Mouse (Mus musculus): ENCODE data around the gene Olfml1.

Gene Olfml1

DNA sequence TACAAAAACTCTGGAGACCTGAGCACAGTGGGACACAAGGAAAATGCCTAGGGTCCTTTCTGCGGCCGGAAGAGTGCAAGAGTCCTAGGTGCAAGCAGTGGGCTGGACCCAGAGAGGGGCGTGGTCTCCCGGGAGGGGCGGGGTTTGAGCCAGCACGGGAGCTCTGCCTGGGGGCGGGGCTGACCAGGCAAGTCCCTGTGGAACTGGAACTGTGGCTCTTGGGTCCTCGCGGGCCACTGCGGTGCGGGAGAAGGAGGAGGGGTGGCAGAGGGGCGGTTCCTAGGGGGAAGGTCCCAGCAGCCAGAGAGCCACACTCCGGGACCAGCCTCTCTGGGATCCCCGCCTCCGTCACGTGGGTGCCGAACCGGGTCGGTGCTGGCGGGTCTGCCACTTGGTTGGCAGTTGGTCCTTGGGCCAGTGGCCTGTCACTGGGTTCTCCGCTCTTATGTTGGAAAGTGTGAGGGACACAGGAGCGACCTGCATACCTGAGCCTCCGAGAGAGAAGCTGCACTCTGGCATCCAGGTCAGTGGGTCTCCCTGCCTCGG, 27.7 kb downstream of the Olfml1 start, which contains the start of gene Ppfibp2:
Ppfibp2 (plus strand) TSS at position 351 of the 546 bp plus-strand sequence.
- peak; percentile 85 for DNase-seq (ENCODE audit: low read depth, low spot score)

DNA sequence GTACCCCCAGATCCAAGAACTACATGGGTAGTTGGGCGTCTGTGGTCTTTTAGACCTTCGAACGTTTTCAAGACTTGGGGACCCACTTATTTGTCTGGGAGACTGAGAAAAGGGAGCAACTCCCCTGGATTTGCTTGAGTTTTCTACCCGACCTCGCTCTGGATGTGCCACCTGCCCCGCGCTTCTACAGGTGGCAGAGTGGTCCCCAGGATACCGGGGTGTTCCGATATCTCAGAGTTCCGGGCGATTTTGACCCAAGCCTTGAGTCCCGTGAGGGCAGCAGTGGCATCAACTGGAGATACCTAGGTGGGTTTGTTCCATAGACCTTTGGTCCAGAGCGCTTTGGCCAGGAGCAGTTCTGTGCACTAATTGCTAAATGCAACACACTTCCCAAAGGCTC, 28.2 kb downstream of the Olfml1 start:
- no peak for DNase-seq (ENCODE audit: low read depth, low spot score)

DNA sequence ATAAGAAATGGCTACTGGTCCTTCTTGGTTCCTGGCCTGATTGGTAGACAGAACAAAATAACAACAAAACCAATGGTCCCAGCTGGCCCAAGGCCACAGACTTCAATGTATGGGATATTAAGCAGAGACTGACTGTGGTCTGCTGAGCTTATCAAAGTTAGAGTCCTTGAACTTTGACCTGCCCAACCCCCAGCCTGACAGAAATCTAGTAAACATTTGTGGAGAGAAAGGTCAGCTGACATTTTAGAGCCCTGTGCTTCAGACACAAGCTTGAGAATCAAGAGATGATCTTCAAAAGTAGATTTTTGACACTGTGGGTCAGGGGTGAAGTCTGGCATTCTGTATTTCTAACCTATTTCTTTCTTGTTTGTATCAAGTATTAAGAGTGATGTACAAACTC, 29.5 kb downstream of the Olfml1 start:
- no peak for DNase-seq (ENCODE audit: low read depth, low spot score)

DNA sequence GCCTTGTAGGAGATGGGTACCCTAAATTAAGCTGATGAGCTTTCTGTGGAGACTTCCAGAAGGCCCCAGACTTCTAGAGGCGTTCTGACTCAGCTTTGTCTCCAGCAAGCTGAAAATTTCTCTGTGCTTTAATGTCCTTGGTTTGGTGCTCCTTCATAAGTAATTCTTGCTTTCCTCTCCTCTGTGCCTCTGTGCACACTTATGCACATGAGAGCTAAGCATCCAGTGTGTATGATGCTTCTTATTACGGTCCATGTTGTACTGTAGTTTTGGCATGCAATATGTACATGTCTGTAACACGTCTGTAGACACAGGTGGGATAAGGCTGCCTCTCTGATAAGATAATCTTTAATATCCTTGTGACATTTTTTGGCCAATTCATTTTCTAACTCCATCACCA, 30.7 kb downstream of the Olfml1 start:
- DNase-seq (ENCODE audit: low read depth, low spot score) = no peak

DNA sequence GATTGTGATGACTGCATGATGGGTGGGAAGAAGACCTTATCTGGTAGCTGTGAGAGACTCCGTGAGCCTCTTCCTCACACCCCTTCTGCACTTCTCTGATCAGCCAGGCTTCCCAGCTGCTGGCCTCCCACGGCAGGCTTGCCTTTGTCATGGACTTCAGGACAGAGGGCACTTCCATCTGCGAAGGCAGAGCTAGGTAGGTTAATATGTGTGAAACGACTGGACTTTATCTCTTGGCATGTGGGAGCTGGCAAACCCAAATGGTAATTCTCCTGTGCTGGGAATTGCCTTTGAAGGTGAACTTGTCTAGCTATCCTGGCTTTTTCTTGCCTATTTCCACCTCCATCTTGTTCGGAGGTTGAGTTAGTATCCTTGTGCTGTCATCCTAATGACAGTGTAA, 33.4 kb downstream of the Olfml1 start:
- no peak for DNase-seq (ENCODE audit: low read depth, low spot score)

DNA sequence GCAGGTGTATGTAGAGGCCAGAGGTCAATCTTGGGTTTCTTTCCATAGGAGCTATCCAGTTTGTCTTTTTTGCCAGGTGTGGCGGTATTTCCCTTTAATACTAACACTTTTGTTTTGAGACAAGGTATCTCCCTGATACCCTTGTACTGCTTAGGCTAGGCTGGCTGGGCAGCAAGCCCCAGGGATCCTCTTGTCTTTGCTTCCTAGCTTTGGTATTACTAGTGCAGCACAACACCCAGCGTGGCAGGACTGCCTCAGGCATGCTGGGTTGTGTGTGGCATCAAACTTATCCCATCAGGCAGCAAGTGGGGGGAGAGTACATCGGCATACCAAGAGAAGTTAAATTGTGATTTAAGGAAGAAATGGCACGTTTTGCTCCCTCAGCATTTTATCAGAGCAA, 35.3 kb downstream of the Olfml1 start:
- no peak for DNase-seq (ENCODE audit: low read depth, low spot score)

DNA sequence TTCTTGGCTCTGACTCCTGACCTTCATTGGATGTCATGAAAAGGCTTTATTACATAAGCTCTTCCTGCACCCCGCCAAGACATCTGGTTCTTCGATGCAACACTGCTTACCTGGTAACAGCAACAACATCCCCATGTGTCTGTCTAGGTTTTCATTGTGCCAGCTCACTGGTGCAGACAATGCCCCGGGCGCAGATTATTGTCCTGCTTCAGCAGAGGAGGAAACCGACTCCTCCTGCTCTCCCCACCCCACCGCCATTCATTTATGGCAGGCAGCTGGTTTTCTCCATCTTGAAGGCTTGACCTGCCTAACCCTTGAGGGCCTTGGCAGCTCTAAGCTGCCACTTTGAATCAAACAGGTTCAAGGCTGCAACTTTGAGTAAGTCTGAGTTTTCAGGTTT, 35.7 kb downstream of the Olfml1 start:
- DNase-seq (ENCODE audit: low read depth, low spot score) = no peak

DNA sequence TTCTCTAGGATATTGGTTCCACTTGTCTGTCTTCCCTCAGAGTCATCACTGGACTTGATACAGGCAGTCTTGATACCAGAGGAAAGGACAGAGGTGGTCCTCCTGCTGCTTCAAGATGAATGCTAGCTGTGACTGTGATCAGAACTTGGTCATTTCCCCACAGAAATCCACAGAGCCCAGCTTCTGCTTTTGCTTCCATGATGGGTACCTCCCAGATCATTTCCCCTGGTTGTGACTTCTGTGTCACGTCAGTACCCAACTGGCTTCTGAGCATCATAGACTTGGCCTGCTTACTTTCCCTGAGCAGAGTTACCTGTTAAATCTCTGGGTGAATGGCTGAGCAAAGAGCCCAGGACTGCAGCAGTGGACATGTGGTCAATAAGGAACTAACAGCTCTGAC, 40.5 kb downstream of the Olfml1 start:
- no peak for DNase-seq (ENCODE audit: low read depth, low spot score)

DNA sequence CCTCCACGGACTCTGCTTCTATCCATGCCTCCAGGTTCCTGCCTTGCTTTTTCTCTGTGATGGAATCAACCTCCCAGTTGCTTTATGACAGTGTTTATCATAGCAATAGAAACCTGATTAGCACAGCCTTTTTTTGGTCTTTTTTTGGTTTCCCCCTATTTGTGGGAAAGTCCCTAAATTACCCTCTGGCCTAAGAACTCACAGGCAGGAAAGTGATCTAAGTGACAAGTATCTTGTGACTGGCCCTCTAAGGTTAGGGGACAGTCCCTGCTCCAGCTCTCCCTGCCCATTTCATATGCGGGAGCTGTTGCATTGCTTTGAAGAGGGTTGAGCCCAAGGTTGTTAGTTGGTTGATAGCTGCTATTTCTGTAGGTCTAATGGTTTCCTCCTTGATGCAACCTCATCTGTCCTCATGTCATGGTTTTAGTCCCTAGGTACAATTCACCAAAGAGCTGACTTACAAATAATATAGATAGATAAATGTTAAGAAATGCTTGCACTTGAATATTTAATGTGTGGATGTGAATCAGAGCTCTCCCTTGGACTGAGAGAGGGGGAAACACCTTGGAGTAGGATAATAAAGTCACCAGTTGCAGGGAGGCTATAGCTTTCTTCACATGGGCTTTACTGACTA, 42.5 kb downstream of the Olfml1 start:
- DNase-seq (ENCODE audit: low read depth, low spot score) = no peak

DNA sequence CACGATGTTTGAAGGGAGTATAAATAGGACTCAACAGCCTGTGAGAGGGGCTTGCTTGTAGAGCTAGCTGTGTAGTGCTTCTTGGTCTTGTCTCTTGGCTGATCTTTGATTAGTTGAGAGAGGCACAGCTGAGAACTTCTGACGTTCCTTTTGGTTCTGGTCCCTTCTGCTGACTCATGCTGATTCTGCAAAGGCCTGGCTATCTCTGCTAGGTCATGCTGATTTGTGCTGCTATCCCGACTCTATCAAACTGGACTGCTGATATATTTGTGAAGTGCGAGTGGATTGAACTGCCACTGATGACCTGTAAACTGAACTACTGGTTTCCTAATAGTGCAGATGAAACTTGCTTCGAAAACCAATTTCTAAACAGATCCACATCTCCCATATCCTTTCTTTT, 43.6 kb downstream of the Olfml1 start:
- no peak for DNase-seq (ENCODE audit: low read depth, low spot score)

DNA sequence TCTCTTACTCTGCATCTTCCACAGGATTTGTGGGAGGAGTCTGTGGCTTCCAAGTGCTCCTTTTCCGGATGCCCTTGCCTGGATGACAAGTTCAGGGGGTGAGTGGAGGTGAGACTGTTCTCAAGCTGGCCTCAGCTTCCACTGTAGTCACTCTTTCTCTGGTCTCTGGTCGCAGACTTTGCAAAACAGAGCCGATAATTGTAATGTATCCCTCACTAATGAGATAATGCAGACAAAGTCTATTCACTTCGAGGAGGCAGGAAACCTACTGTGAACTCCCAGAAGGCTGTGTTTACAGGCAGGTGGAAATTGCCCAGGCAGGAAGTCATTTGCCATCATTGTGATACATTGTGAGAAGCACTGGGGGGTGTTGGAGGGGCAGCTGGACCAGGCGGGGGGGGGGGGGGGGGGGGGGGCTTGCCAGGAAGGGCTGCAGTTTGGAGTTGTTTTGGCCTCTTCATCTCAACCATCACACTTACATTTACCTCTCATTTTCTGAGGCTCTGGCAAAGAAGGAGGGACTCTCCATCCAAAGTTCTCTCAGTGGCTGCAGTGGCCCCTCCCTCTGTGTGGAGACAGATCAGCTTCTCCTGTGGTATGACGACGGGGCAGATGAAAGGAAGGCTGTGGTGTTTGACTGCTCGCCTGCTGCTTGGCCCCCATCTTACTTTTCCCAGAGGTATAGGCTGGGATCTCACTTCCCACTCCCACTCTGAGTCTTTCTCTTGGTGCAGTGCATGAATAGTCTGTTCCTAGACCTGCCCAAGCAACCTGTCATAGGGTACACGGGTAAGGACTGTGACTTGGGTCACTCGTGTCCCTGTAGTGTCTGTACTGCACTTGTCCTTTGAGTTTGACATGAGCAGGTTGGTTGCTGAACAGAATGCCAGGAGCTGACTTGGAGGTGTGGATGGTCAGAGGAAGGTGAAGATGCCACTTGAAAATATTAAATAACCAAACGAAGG, 51.1 kb downstream of the Olfml1 start:
- peak; percentile 9 for DNase-seq (ENCODE audit: low read depth, low spot score)

DNA sequence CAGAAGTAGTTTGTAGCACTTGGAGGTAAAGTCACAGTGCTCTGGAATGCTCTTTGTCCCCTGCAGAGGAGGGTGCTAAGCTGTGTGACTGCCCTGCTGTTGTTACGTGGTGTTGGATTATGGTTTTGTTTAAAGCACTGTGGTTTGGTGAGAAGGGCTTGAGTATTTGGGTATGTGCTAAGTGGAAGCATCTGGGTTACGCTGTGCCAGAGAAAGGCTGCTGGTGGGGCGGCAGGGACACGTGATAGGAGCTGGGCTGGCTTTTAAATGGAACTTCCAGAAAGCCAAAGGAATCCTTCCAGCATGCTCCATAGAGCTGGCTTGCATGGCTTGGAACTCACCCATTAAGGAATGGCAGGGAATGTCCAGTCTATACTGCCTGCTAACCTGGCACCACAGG, 52.0 kb downstream of the Olfml1 start:
- DNase-seq (ENCODE audit: low read depth, low spot score) = no peak

DNA sequence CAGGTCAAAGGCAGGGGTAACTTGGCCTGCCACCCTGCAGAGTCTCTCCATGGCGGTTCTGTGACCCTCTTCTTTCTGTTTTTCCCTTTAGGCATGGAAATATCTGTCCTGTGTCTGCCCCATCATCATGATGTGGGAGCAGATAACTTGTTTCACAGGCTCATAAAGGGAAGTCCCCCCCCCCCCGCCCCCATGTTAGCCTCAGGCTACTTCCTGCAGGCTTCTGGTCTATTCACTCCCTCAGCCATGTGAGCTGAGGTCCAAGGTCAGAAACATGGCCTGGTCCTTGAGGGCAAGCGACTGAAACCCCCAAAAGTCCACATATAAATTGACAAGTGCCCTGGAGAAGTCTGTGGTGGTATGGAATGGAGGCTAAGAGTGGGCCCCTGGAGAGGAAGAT, 52.9 kb downstream of the Olfml1 start:
- no peak for DNase-seq (ENCODE audit: low read depth, low spot score)

DNA sequence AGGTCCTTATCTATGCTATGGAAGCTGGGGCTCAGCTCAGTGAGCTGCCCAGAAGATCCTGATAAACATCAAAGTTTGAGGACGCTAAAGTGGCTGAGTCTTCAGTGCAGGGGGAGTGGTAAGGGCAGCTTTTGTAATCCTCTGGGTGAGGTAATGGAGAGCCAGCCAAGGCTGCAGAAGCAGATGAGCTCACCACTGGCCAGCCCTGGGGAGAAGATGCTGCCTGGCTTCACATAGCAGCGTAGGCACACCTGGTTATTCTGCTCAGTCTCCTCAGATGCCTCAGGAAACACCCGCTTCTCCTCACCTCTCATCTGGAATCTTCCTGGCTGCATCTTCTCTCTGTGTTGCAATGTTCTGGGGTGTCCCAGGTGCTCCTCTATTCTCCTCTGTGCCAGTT, 57.2 kb downstream of the Olfml1 start:
- DNase-seq (ENCODE audit: low read depth, low spot score) = no peak

DNA sequence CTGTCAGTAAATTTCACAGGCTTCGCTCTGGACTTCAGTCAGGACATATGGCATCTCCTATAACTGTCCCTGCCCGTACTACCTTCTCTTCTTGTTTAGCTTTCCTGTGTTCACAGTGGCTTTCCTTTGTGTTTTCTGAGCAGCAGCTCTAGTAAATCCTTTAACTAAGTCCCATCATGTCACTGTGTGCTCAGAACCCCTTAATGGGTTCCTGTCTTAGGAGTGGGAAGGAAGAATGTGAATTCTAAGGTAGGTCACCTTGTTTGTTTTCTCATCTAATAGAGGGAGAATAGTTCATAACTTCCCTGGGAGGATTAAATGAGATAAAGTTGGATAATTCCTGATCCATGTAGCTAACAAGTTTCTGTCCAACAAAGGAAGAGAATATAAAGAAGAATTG, 57.8 kb downstream of the Olfml1 start, which contains the start of gene 5330417H12Rik:
5330417H12Rik (minus strand) TSS at position 101 of the 400 bp plus-strand sequence.
- no peak for DNase-seq (ENCODE audit: low read depth, low spot score)

DNA sequence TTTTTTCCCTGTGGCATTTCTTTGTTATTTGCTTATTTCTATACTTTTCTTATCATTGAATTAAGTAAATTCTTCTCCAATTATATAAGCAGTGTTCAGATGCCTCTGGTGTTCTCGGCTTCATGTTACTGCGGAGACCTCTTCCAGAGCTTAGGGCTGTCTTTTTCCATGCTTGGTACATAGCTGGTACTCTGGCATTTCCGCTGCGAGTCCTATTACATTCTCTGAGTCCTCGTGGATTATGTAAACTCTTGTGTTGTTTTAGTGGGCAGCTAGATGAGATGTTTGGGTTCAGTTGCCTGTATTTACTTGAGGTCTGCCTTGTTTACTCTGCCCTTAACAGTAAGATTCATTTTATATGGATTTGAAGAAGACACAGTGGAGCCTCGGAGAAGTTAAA, 58.5 kb downstream of the Olfml1 start:
- DNase-seq (ENCODE audit: low read depth, low spot score) = no peak

DNA sequence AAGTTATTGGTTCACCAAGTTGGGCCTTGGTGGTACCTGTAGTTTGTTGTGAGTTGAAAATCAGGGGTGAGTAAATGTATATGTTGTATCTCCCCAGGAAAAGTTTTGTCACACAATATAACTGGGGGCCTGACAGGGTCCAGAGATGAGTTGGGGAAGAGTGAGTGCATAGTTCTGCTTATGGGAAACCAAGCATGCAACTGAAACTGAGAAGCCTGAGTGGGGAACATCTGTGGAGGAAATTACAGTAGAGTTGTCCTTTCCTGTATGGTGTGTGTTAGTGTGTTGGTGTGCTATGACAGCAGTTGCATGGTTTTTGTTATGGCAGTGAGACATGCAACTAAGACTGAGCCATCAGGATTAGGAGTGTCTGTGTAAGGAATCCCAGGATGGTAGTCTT, 61.1 kb downstream of the Olfml1 start:
- DNase-seq (ENCODE audit: low read depth, low spot score) = no peak

DNA sequence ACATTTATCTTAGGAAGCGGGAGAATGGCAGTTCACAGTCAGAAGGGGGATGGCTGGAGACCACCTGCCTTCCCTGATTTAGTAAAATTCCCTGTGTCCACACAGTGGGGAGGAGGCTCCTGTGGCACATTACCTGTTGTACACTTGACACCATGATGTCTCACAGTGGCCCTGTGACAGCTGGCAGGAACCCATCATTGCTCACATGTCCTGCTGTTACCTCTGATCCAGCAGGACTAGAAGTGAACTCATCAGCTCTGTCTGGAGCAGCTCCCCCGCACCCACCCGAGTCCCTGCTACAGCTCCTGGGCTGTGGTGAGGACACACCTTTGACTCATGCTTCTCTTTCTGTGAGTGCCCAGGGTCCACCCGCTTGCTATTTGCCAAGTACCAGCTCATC, 66.0 kb downstream of the Olfml1 start:
- DNase-seq (ENCODE audit: low read depth, low spot score) = no peak

DNA sequence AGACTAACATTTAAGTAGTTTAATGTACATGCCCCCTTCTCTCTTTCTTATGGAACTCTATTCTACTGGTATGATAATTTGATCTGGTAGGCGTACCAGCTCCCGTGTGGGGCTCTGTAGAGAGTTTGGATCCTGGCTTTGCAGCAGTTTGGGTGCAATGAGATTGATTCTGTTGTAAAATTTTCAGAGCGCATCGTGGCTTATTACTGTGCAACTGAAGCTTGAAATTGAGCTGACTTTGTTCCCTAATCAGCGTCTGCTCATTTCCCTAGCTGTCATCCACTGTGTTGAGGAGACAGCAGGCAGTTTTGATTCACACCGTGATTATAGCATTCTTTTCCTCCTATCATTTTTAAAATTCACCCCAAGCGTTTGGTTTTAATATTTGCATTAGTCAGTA, 70.2 kb downstream of the Olfml1 start:
- DNase-seq (ENCODE audit: low read depth, low spot score) = no peak

DNA sequence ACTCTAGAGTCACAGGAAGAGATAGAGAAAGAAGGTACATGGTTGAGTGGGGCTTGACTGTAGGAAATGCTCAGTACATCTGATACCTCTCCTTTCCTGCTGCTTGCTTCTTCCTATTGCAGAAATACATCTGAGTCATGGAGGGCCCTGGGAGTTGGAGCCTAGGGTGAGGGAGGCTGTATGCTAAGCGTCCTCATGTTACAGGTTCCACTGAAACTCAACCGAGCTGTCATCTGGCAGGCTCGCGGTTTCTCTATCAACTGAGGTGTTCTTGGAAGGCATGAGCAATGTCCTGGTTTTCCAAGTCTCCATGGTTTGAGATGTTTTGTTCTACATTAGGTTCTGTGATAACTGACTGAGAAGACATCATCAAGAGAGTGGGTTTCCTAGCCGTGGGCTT, 70.8 kb downstream of the Olfml1 start:
- DNase-seq (ENCODE audit: low read depth, low spot score) = no peak
